Mouse (Mus musculus) embryonic facial prominence, embryonic 10.5 days (tissue): ENCODE data around the gene Cop1. TPM values are rescaled to one million over a fixed set of nuclear protein-coding genes. Genes with fewer than 3 reads are reported as not detected.

Experiments
- DNase-seq: peaks from one replicate; pipeline ENCODE4 v3.0.0-alpha.2; 2017; ENCODE audit warnings: low spot score
- H3K27ac ChIP-seq: fragments of 300-500 bp; sonication (generic); replicated peaks from 2 replicates; pipeline ENCODE4 v1.5.1; 2016; ENCODE audit warnings: mild to moderate bottlenecking
- H3K27me3 ChIP-seq: fragments of 300-500 bp; sonication (generic); replicated peaks from 2 replicates; pipeline ENCODE4 v1.6.1; 2016; ENCODE audit warnings: low read depth, mild to moderate bottlenecking; ENCODE audit not compliant: poor library complexity, severe bottlenecking
- H3K36me3 ChIP-seq: fragments of 300-500 bp; sonication (generic); replicated peaks from 2 replicates; pipeline ENCODE4 v1.6.1; 2016; ENCODE audit warnings: mild to moderate bottlenecking, moderate library complexity
- H3K4me1 ChIP-seq: fragments of 300-500 bp; sonication (generic); 2 replicates; pipeline ENCODE4 v1.6.1; 2016
- H3K4me3 ChIP-seq: fragments of 300-500 bp; sonication (generic); 2 replicates; pipeline ENCODE4 v1.5.1; 2016; ENCODE audit warnings: mild to moderate bottlenecking, moderate library complexity
- H3K9me3 ChIP-seq: fragments of 300-500 bp; sonication (generic); 2 replicates; pipeline ENCODE4 v1.6.1; 2016; ENCODE audit warnings: mild to moderate bottlenecking
- WGBS: fragments of 180-500 bp; shearing (Covaris S2); methylation state at CpG from one replicate; pipeline ENCODE4 v1.1.7; 2016; 5-methylcytosine and 5-hydroxymethylcytosine counted together
- polyA plus RNA-seq: library from polyadenylated mRNA; unstranded; fragments of >200 nt; fragmentation: Nextera tagmentation; extraction: Ambion mirVana; gene quantifications from 2 replicates; pipeline ENCODE4 v1.2.1, GENCODE M21; 2016

The Cop1 gene
- polyA plus RNA-seq, 1 experiment from 2014 or later: 45.7 TPM

GRCm38 (mm10) chr1:159313625-159314024 is 81.5 kb downstream of the Cop1 start:
- Histone ChIP-seq H3K4me1 (no peaks in the 10 kb centered on the region), H3K4me3 (no peak overlapping the region), H3K9me3 (no peaks in the 10 kb centered on the region), H3K27ac (no peak overlapping the region), H3K36me3 (peaks cover 44% of the 10 kb centered on the region), H3K27me3 (no peaks in the 10 kb centered on the region)
- DNase-seq: no peak
- WGBS: 80% methylated on average over 2 of the region's 2 CpGs

- Histone ChIP-seq H3K4me3 (no peak overlapping the region), H3K27me3 (no peaks in the 10 kb centered on the region), H3K9me3 (no peaks in the 10 kb centered on the region), H3K36me3 (peaks cover 49% of the 10 kb centered on the region), H3K27ac (no peak overlapping the region), H3K4me1 (no peaks in the 10 kb centered on the region)
- no peak for DNase-seq
- WGBS: 92% methylated on average over 1 of the region's 1 CpGs
Observed at GRCm38 (mm10) chr1:159322586-159322985, 90.5 kb downstream of the Cop1 start.

GRCm38 (mm10) chr1:159331008-159331407 is 98.9 kb downstream of the Cop1 start:
- Histone ChIP-seq H3K4me3 (no peak overlapping the region), H3K36me3 (peaks cover 86% of the 10 kb centered on the region), H3K9me3 (no peaks in the 10 kb centered on the region), H3K27me3 (no peaks in the 10 kb centered on the region), H3K4me1 (no peaks in the 10 kb centered on the region), H3K27ac (no peak overlapping the region)
- DNase-seq: no peak
- WGBS: 90% methylated on average over 4 of the region's 4 CpGs

GRCm38 (mm10) chr1:159334157-159334556 is 102.0 kb downstream of the Cop1 start:
- Histone ChIP-seq H3K27ac (no peak overlapping the region), H3K36me3 (peaks cover 87% of the 10 kb centered on the region), H3K4me1 (no peaks in the 10 kb centered on the region), H3K27me3 (no peaks in the 10 kb centered on the region), H3K9me3 (no peaks in the 10 kb centered on the region), H3K4me3 (no peak overlapping the region)
- 90% methylated on average over 4 of the region's 4 CpGs for WGBS
- no peak for DNase-seq

GRCm38 (mm10) chr1:159342355-159342754 is 110.2 kb downstream of the Cop1 start:
- peaks cover 65% of the 10 kb centered on the region for H3K36me3 ChIP-seq
- no peak overlapping the region for H3K4me3 ChIP-seq
- H3K4me1 ChIP-seq: no peaks in the 10 kb centered on the region
- WGBS: 73% methylated on average over 2 of the region's 2 CpGs
- no peaks in the 10 kb centered on the region for H3K27me3 ChIP-seq
- no peaks in the 10 kb centered on the region for H3K9me3 ChIP-seq
- no peak for DNase-seq
- no peak overlapping the region for H3K27ac ChIP-seq

GRCm38 (mm10) chr1:159355027-159355570 is 123.0 kb downstream of the Cop1 start:
- H3K36me3 ChIP-seq: peaks cover 50% of the 10 kb centered on the region
- H3K9me3 ChIP-seq: no peaks in the 10 kb centered on the region
- no peak overlapping the region for H3K27ac ChIP-seq
- no peak overlapping the region for H3K4me3 ChIP-seq
- H3K27me3 ChIP-seq: no peaks in the 10 kb centered on the region
- DNase-seq: no peak
- H3K4me1 ChIP-seq: no peaks in the 10 kb centered on the region
- WGBS: 100% methylated on average over 1 of the region's 1 CpGs

- no peaks in the 10 kb centered on the region for H3K27me3 ChIP-seq
- H3K27ac ChIP-seq: no peak overlapping the region
- WGBS: 67% methylated on average over 5 of the region's 5 CpGs
- H3K4me3 ChIP-seq: no peak overlapping the region
- no peaks in the 10 kb centered on the region for H3K4me1 ChIP-seq
- peaks cover 21% of the 10 kb centered on the region for H3K36me3 ChIP-seq
- H3K9me3 ChIP-seq: no peaks in the 10 kb centered on the region
- DNase-seq: no peak
Observed at GRCm38 (mm10) chr1:159358713-159359112, 126.6 kb downstream of the Cop1 start.

GRCm38 (mm10) chr1:159371881-159372390 is 139.8 kb downstream of the Cop1 start:
- DNase-seq: no peak
- Histone ChIP-seq H3K27ac (no peak overlapping the region), H3K27me3 (no peaks in the 10 kb centered on the region), H3K4me3 (no peak overlapping the region), H3K36me3 (no peaks in the 10 kb centered on the region), H3K4me1 (no peaks in the 10 kb centered on the region), H3K9me3 (no peaks in the 10 kb centered on the region)
- WGBS: 89% methylated on average over 4 of the region's 4 CpGs

- 77% methylated on average over 1 of the region's 1 CpGs for WGBS
- no peaks in the 10 kb centered on the region for H3K36me3 ChIP-seq
- H3K4me3 ChIP-seq: no peak overlapping the region
- no peaks in the 10 kb centered on the region for H3K4me1 ChIP-seq
- H3K27ac ChIP-seq: no peak overlapping the region
- H3K27me3 ChIP-seq: no peaks in the 10 kb centered on the region
- H3K9me3 ChIP-seq: no peaks in the 10 kb centered on the region
- DNase-seq: no peak
Observed at GRCm38 (mm10) chr1:159382218-159382617, 150.1 kb downstream of the Cop1 start.

GRCm38 (mm10) chr1:159382916-159383315 is 150.8 kb downstream of the Cop1 start:
- Histone ChIP-seq H3K4me1 (no peaks in the 10 kb centered on the region), H3K9me3 (no peaks in the 10 kb centered on the region), H3K36me3 (no peaks in the 10 kb centered on the region), H3K27me3 (no peaks in the 10 kb centered on the region), H3K27ac (no peak overlapping the region), H3K4me3 (no peak overlapping the region)
- DNase-seq: no peak
- 85% methylated on average over 2 of the region's 2 CpGs for WGBS

GRCm38 (mm10) chr1:159386458-159386857 is 154.3 kb downstream of the Cop1 start:
- Histone ChIP-seq H3K9me3 (no peaks in the 10 kb centered on the region), H3K4me3 (no peak overlapping the region), H3K27ac (no peak overlapping the region), H3K27me3 (no peaks in the 10 kb centered on the region), H3K4me1 (no peaks in the 10 kb centered on the region), H3K36me3 (no peaks in the 10 kb centered on the region)
- 77% methylated on average over 5 of the region's 5 CpGs for WGBS
- DNase-seq: no peak

- Histone ChIP-seq H3K9me3 (no peaks in the 10 kb centered on the region), H3K36me3 (no peaks in the 10 kb centered on the region), H3K4me3 (no peak overlapping the region), H3K4me1 (peaks cover 11% of the 10 kb centered on the region), H3K27me3 (no peaks in the 10 kb centered on the region), H3K27ac (no peak overlapping the region)
- DNase-seq: no peak
- 88% methylated on average over 13 of the region's 13 CpGs for WGBS
Observed at GRCm38 (mm10) chr1:159388565-159389024, 156.5 kb downstream of the Cop1 start.

- 19% methylated on average over 14 of the region's 14 CpGs for WGBS
Observed at GRCm38 (mm10) chr1:159390049-159390448, 157.9 kb downstream of the Cop1 start.

More at GRCm38 (mm10) chr1:159390049-159390448, 157.9 kb downstream of the Cop1 start:
- no peaks in the 10 kb centered on the region for H3K36me3 ChIP-seq
- DNase-seq: peak; percentile 78
- no peak overlapping the region for H3K4me3 ChIP-seq
- no peaks in the 10 kb centered on the region for H3K27me3 ChIP-seq
- H3K27ac ChIP-seq: no peak overlapping the region
- peaks cover 16% of the 10 kb centered on the region for H3K4me1 ChIP-seq
- no peaks in the 10 kb centered on the region for H3K9me3 ChIP-seq
